Mouse (Mus musculus) olfactory bulb, adult 2 months (tissue): ENCODE data around the gene Ifrd2.

Experiments used
- CTCF ChIP-seq: fragments of 200-500 bp; IDR thresholded peaks from 2 replicates; pipeline ENCODE4 v1.5.1; 2012; ENCODE audit warnings: low read depth, mild to moderate bottlenecking, low read length, moderate library complexity; ENCODE audit not compliant: insufficient read depth
- POLR2A ChIP-seq: fragments of 200-500 bp; IDR thresholded peaks from 2 replicates; pipeline ENCODE4 v1.6.1; 2012; ENCODE audit warnings: mild to moderate bottlenecking, low read depth, low read length, moderate library complexity; ENCODE audit not compliant: insufficient read depth

GRCm38 (mm10) chr9:107563029-107563581 is 24.3 kb upstream of the Ifrd2 start, which contains the start of gene Tusc2:
- TF ChIP-seq POLR2A (peak; percentile 76), CTCF (no peak)
